Mouse (Mus musculus) heart, embryonic 10.5 days (tissue): ENCODE data around the gene Hfe2. TPM values are rescaled to one million over a fixed set of nuclear protein-coding genes. Genes with fewer than 3 reads are reported as not detected.
"Not testable (repeated sequence)": the region's sequence is repeated elsewhere in the genome, so short reads cannot be mapped to it uniquely, and the experiment has no call there.

Source experiments
- DNase-seq: peaks from one replicate; pipeline ENCODE4 v3.0.0-alpha.2; 2017; ENCODE audit warnings: low spot score
- H3K27ac ChIP-seq: fragments of 300-500 bp; sonication (generic); 2 replicates; pipeline ENCODE4 v1.5.1; 2016; ENCODE audit warnings: mild to moderate bottlenecking
- H3K27me3 ChIP-seq: fragments of 300-500 bp; sonication (generic); 2 replicates; pipeline ENCODE4 v1.6.1; 2016; ENCODE audit warnings: mild to moderate bottlenecking; ENCODE audit not compliant: poor library complexity, insufficient read depth, severe bottlenecking
- H3K36me3 ChIP-seq: fragments of 300-500 bp; sonication (generic); 2 replicates; pipeline ENCODE4 v1.6.1; 2016; ENCODE audit warnings: mild to moderate bottlenecking, moderate library complexity
- H3K4me1 ChIP-seq: fragments of 300-500 bp; sonication (generic); 2 replicates; pipeline ENCODE4 v1.6.1; 2016; ENCODE audit warnings: mild to moderate bottlenecking
- H3K4me3 ChIP-seq: fragments of 300-500 bp; sonication (generic); 2 replicates; pipeline ENCODE4 v1.5.1; 2016; ENCODE audit warnings: mild to moderate bottlenecking, moderate library complexity
- H3K9me3 ChIP-seq: fragments of 300-500 bp; sonication (generic); 2 replicates; pipeline ENCODE4 v1.6.1; 2016; ENCODE audit warnings: mild to moderate bottlenecking, moderate library complexity
- WGBS: fragments of 180-500 bp; shearing (Covaris S2); methylation state at CpG from one replicate; pipeline ENCODE4 v1.1.7; 2016; 5-methylcytosine and 5-hydroxymethylcytosine counted together
- polyA plus RNA-seq: library from polyadenylated mRNA; unstranded; fragments of >200 nt; fragmentation: Nextera tagmentation; extraction: Ambion mirVana; gene quantifications from 2 replicates; pipeline ENCODE4 v1.2.1, GENCODE M21; 2016

Gene Hfe2
- polyA plus RNA-seq, 1 experiment from 2014 or later, result 5.5 TPM

GRCm38 (mm10) chr3:96487596-96488289, 37.2 kb upstream of the Hfe2 start:
- H3K36me3 ChIP-seq, result no peaks in the 10 kb centered on the region
- peak overlapping the region; percentile 49 for H3K4me3 ChIP-seq
- no peak for DNase-seq
- H3K4me1 ChIP-seq, result peaks cover 14% of the 10 kb centered on the region
- 5% methylated on average over 26 of the region's 26 CpGs for WGBS
- H3K27me3 ChIP-seq, result no peaks in the 10 kb centered on the region
- H3K27ac ChIP-seq, result peak overlapping the region; percentile 88
- no peaks in the 10 kb centered on the region for H3K9me3 ChIP-seq

GRCm38 (mm10) chr3:96488290-96488906, 36.6 kb upstream of the Hfe2 start:
- not testable (repeated sequence) for H3K36me3 ChIP-seq, H3K27me3 ChIP-seq, DNase-seq, H3K9me3 ChIP-seq
- 0% methylated on average over 1 of the region's 55 CpGs for WGBS
- Histone ChIP-seq H3K4me1 (peaks cover 14% of the 10 kb centered on the region), H3K4me3 (peak overlapping the region; percentile 49), H3K27ac (peak overlapping the region; percentile 88)

- not testable (repeated sequence) for H3K4me3 ChIP-seq, H3K27me3 ChIP-seq, DNase-seq, H3K36me3 ChIP-seq, H3K9me3 ChIP-seq
- under 1% methylated on average over 9 of the region's 31 CpGs for WGBS
- Histone ChIP-seq H3K4me1 (peaks cover 14% of the 10 kb centered on the region), H3K27ac (peak overlapping the region; percentile 76; the same call in 1 of the 2 replicates)
Observed at GRCm38 (mm10) chr3:96488907-96489629, 35.9 kb upstream of the Hfe2 start.

GRCm38 (mm10) chr3:96489636-96490035, 35.3 kb upstream of the Hfe2 start:
- not testable (repeated sequence) for H3K36me3 ChIP-seq, H3K9me3 ChIP-seq, H3K27me3 ChIP-seq, H3K4me3 ChIP-seq, DNase-seq
- Histone ChIP-seq H3K27ac (peak overlapping the region; percentile 81), H3K4me1 (peaks cover 13% of the 10 kb centered on the region)
- WGBS, result 74% methylated on average over 7 of the region's 8 CpGs

- H3K9me3 ChIP-seq, DNase-seq, H3K27ac ChIP-seq, H3K4me1 ChIP-seq, H3K36me3 ChIP-seq, H3K27me3 ChIP-seq, H3K4me3 ChIP-seq: not testable (repeated sequence)
- WGBS, result 97% methylated on average over 7 of the region's 11 CpGs
Observed at GRCm38 (mm10) chr3:96494456-96494855, 30.5 kb upstream of the Hfe2 start.

- 90% methylated on average over 3 of the region's 3 CpGs for WGBS
- no peak for DNase-seq
Observed at GRCm38 (mm10) chr3:96494912-96495311, 30.1 kb upstream of the Hfe2 start.

GRCm38 (mm10) chr3:96495490-96496210, 29.3 kb upstream of the Hfe2 start:
- Histone ChIP-seq H3K9me3 (no peaks in the 10 kb centered on the region), H3K4me1 (no peaks in the 10 kb centered on the region), H3K27me3 (no peaks in the 10 kb centered on the region), H3K27ac (no peak overlapping the region), H3K36me3 (no peaks in the 10 kb centered on the region), H3K4me3 (no peak overlapping the region)
- WGBS, result 93% methylated on average over 1 of the region's 1 CpGs
- DNase-seq, result no peak

More at GRCm38 (mm10) chr3:96494912-96495311, 30.1 kb upstream of the Hfe2 start:
- Histone ChIP-seq H3K4me3 (no peak overlapping the region), H3K27me3 (no peaks in the 10 kb centered on the region), H3K36me3 (no peaks in the 10 kb centered on the region), H3K9me3 (no peaks in the 10 kb centered on the region), H3K4me1 (no peaks in the 10 kb centered on the region), H3K27ac (no peak overlapping the region)

- H3K27ac ChIP-seq, result no peak overlapping the region
- no peaks in the 10 kb centered on the region for H3K27me3 ChIP-seq
- no peaks in the 10 kb centered on the region for H3K9me3 ChIP-seq
- no peak for DNase-seq
- 63% methylated on average over 7 of the region's 7 CpGs for WGBS
- H3K4me3 ChIP-seq, result no peak overlapping the region
- no peaks in the 10 kb centered on the region for H3K4me1 ChIP-seq
- no peaks in the 10 kb centered on the region for H3K36me3 ChIP-seq
Observed at GRCm38 (mm10) chr3:96496216-96496615, 28.8 kb upstream of the Hfe2 start.

GRCm38 (mm10) chr3:96496620-96497275, 28.2 kb upstream of the Hfe2 start:
- H3K36me3 ChIP-seq, H3K27me3 ChIP-seq, DNase-seq, H3K4me1 ChIP-seq, H3K9me3 ChIP-seq: not testable (repeated sequence)
- 13% methylated on average over 14 of the region's 14 CpGs for WGBS
- H3K27ac ChIP-seq, result peak overlapping the region; percentile 71; the same call in 1 of the 2 replicates
- peak overlapping the region; percentile 74 for H3K4me3 ChIP-seq

- Histone ChIP-seq H3K4me1 (no peaks in the 10 kb centered on the region), H3K4me3 (peak overlapping the region; percentile 74), H3K27ac (peak overlapping the region; percentile 71), H3K27me3 (no peaks in the 10 kb centered on the region), H3K9me3 (no peaks in the 10 kb centered on the region), H3K36me3 (no peaks in the 10 kb centered on the region)
- peak; percentile 90 for DNase-seq
- WGBS, result under 1% methylated on average over 19 of the region's 19 CpGs
Observed at GRCm38 (mm10) chr3:96497451-96498028, 27.4 kb upstream of the Hfe2 start.

- H3K4me1 ChIP-seq, result no peaks in the 10 kb centered on the region
- no peaks in the 10 kb centered on the region for H3K27me3 ChIP-seq
- H3K9me3 ChIP-seq, result no peaks in the 10 kb centered on the region
- H3K4me3 ChIP-seq, result 0 out of 2 replicates have a peak overlapping the region, but pooled peaks have one; percentile 0
- H3K27ac ChIP-seq, result no peak overlapping the region
- no peaks in the 10 kb centered on the region for H3K36me3 ChIP-seq
- DNase-seq, result peak; percentile 68
- WGBS, result 79% methylated on average over 4 of the region's 4 CpGs
Observed at GRCm38 (mm10) chr3:96498476-96499245, 26.3 kb upstream of the Hfe2 start.
